Mouse (Mus musculus): Measurements from ENCODE around the gene Fbxo42.

The Fbxo42 gene

DNA sequence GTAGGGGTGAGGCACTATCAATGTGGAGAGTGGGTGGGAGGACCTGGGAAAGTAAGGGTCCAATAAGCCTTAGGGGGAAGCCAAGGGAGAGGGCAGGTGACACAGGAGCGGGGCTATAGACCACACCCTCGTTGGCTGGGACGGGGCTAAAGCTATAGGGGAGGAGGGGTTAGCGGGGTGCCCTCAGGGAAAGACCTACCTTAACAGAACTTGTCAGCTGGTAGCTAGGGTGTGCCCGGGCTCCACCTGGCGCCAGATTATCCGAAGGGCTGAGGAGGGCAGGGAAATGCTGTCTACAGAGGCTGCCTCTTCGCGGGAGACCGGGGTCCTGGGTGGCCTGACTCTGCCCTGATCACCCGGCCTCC is 100.9 kb downstream of the Fbxo42 start:
- no peak for DNase-seq (ENCODE audit: low read depth, low spot score)

DNA sequence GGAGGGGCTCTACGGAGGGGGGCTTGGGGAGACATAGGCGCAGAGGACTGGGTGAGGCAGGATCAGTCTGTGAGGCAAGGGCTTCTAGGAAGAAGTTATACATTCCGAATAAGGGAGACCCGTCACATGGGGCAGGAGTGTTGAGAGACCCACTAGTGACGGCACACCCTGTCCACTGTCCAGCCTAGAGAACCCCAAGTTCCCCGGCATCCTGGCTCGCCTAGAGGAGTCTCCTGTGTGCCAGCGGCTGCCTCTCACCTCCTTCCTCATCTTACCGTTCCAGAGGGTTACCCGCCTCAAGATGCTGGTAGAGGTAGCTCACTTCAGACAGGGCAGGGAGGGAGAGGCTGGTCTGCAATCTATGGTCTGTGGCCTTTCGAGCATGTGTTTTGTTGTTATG is 101.7 kb downstream of the Fbxo42 start:
- DNase-seq (ENCODE audit: low read depth, low spot score), result no peak

DNA sequence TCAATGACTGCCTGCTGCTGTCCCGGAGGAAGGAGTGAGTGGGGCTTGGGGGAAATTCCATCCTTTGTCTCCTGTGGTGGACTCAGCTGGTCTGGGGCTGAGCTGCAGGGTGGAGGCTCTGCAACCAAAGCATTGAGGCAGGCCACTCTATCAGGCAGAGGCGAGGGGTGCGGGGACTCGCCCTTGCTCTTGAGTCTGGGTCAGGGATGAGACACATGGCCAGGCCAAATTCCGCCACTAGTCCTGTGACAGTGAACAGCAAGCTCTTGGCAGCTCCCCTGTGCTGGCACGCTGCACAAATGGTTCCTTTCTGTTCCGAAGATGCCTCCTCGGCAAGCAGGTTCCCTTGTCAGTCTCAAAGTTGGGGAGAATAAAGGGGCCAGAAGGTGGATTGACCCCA is 103.4 kb downstream of the Fbxo42 start:
- no peak for DNase-seq (ENCODE audit: low read depth, low spot score)

DNA sequence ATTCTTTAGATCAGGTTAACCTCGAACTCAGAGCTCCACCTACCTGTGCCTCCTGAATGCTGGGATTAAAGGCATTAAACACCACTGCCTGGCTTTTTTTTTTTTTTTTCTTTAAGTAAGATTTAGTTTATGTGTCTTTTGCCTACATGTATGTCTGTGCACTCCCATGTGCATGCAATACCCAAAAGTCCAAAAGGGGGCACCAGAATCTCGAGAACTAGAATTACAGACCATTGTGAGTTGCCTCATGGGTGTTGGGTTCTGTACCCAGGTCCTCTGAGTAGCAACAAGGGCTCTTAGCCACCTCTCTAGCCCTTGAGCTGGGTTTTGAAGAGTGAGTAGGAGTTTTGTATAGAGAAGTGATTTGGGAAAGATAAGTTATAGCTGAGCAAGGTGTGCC is 104.9 kb downstream of the Fbxo42 start:
- DNase-seq (ENCODE audit: low read depth, low spot score), result no peak
